Comparison of ENCODE assay signal across 14 mouse cellular contexts in the genomic region with DNA sequence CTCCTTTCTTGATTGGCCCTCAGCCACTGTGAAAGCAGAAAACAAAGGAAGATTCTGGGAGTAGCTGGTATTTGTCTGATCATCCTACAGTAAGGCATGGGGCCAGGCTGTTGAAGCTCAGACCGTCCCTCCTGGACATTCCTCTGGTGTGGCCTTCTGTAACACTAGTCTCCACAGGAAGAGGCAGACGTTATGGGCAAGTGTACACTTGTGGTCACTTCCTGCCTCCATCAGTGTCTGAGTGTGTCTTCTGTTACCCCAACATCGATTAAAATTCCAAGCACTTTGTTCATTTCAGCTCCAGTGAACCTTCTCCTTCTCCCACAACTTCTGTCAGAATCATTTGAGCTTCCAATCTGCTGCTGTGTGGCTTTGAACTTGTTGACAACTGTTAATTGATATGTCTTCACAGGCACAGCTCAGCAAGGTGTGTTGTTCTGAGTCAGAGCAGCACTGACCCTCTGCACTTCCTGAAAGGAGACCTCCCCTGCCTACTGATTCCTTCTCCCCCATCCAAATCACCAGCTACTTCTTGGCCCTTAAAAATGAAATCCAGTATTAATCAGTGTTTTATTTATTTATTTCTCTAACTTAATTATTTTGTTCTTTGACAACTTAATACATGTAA.
"Had no signal": no experiment of that assay in that cellular context is flagged by ENCODE, and none has a peak within 500 bp of the region (broad histone marks: within the 10 kb centered on the region; RNA-seq: fewer than 3 reads in every experiment).

No protein-coding gene starts in this region.

- H3K9me3 ChIP-seq: megakaryocyte, embryonic 14.5 days; midbrain, embryonic 13.5 days; midbrain, embryonic 15.5 days; neural tube, embryonic 12.5 days had no signal

- H3K27ac ChIP-seq: macrophage; midbrain, embryonic 13.5 days; midbrain, embryonic 15.5 days; neural tube, embryonic 12.5 days had no signal

- H3K9ac ChIP-seq: lung, embryonic 14.5 days; midbrain, embryonic 13.5 days; midbrain, embryonic 15.5 days; neural tube, embryonic 12.5 days had no signal

- H3K36me3 ChIP-seq: midbrain, embryonic 13.5 days; midbrain, embryonic 15.5 days; neural tube, embryonic 12.5 days had no signal

- H3K4me2 ChIP-seq: lung, embryonic 14.5 days; midbrain, embryonic 13.5 days; midbrain, embryonic 15.5 days; neural tube, embryonic 12.5 days had no signal

- H3K4me1 ChIP-seq: megakaryocyte, embryonic 14.5 days had no signal

- H3K4me3 ChIP-seq: megakaryocyte, embryonic 14.5 days; midbrain, embryonic 13.5 days; midbrain, embryonic 15.5 days; neural tube, embryonic 12.5 days had no signal

- DNase-seq: lung, adult 18-20 months; lung, embryonic 14.5 days; lung, postnatal 10 days; right cerebral cortex, postnatal 25 days; right cerebral cortex, postnatal 4 days; spleen, adult 18-20 months; thymus, adult 18-20 months; thymus, postnatal 14 days; thymus, postnatal 36 days had no signal

- H3K27me3 ChIP-seq: megakaryocyte, embryonic 14.5 days; midbrain, embryonic 13.5 days; midbrain, embryonic 15.5 days; neural tube, embryonic 12.5 days had no signal

- ATAC-seq: midbrain, embryonic 13.5 days; midbrain, embryonic 15.5 days had no signal
